Mouse (Mus musculus) heart, postnatal 0 days (tissue): Measurements from ENCODE around the gene Sult4a1.

Experiments used
- CTCF ChIP-seq: IDR thresholded peaks from 2 replicates; pipeline ENCODE4 v1.5.1; 2016; ENCODE audit warnings: antibody characterized with exemption, control low read depth, low read depth
- EP300 ChIP-seq: IDR thresholded peaks from 2 replicates; pipeline ENCODE4 v1.6.1; 2016; ENCODE audit warnings: antibody characterized with exemption, low read depth

DNA sequence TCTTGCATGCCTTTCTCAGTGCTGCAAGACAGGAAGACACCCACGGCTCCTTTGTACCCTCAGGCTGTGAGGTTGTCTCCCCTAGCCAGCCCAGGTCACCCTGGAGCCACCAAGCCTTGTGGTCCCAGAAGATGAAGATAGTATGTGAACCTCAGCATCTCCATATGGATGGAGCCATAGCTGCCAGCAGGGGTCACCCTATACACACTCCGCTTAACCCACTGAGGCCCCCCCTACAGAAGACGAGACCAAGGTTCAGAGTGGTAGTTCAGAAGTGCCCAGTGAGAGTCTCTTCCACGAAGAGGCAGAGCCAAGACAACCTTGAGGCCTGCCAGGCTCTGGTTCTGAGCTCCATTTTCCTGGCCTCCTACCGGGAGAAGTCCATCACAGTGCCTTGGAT is 10.2 kb upstream of the Sult4a1 start:
- peak; percentile 55 for TF ChIP-seq CTCF
- TF ChIP-seq EP300: no peak
